Mouse (Mus musculus) cerebellum, adult 11 months (tissue): ENCODE results near the gene Lcp2.

Source experiments
- DNase-seq: peaks from one replicate; pipeline ENCODE4 v3.0.0; 2022

The Lcp2 gene

GRCm38 (mm10) chr11:34046767-34047541 is at the start of gene Lcp2:
Gene Lcp2 (plus strand): TSS chr11:34046920.
- no peak for DNase-seq

- DNase-seq: no peak
Measured at GRCm38 (mm10) chr11:33998244-33998643, 48.5 kb upstream of the Lcp2 start.

- no peak for DNase-seq
Measured at GRCm38 (mm10) chr11:34000416-34000815, 46.3 kb upstream of the Lcp2 start.

GRCm38 (mm10) chr11:34001938-34002592 is 44.7 kb upstream of the Lcp2 start:
- peak; percentile 17 for DNase-seq

DNA sequence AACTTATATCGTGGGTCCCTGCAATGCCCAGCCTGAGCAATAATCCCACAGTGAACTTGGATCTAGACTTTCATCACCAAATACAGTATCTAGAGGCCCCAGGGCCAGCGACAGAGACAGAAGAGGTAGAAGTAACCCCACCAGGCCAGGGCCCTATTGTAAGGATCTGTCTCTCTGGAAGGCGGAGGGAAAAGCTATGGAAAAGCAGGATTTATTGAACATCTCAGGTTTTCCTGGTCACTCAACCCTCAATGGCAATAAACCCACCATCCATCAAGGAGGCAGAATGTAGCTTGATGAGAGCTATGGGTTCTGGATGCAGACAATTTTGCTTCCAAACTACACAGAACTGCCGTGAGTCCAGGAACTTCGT is 44.1 kb upstream of the Lcp2 start:
- DNase-seq: no peak

- DNase-seq: no peak
Measured at GRCm38 (mm10) chr11:34007616-34008015, 39.1 kb upstream of the Lcp2 start.

- DNase-seq: no peak
Measured at GRCm38 (mm10) chr11:34008214-34008613, 38.5 kb upstream of the Lcp2 start.

DNA sequence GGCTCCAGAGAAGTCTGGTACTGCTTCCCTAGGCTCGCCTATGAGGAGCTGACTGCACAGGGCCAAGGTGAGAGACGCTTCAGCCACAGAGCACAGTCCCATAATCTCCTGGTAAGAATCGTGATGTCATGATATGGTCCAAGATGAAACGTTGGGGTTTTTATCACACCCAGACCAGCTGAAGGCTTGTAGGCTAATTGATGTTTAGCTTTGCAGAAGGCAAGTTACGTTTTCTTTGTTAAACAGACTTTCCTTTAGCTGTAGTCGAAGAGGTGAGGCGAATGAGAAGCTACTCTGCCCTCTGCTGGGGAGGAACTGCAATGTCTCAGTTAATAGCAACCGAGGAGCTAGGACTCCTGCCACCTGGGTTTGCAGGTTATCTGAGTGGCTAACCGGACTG is 38.0 kb upstream of the Lcp2 start:
- DNase-seq: peak; percentile 14

DNA sequence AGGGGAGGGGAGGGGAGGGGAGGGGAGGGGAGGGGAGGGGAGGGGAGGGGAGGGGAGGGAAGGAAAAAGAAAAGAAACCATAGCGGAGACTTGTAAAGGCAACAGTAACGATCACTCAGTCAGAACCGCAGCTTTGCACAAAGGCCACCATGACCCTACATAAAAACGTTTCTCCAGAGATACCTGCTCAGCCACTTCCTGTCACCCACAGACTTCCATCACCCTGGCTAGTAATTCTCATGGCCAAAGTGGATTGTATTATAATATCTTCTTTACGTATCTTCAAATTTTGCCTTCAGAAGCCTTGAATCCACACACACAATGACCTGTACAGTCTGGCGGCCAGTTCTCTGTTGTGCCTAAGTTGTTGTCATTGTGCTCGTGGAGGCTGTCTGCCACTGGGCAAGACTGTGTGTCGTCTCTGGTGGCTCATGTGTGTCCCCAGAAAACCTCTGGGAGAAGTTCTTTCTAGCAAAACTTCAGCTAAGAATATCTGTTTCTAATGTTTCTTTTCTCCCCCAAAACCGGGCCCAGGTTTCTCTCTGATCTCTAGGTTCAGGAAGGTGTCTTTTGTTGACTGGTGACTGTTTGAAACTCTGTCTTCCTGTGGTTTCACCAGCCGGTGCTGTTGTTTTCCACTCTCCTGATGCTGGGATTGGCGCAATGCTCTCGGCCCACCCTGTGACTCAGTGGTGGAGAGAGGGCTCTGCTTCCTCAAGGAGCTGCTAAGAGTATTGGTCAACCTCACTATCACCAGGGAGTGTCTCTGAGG is 37.2 kb upstream of the Lcp2 start:
- no peak for DNase-seq

DNA sequence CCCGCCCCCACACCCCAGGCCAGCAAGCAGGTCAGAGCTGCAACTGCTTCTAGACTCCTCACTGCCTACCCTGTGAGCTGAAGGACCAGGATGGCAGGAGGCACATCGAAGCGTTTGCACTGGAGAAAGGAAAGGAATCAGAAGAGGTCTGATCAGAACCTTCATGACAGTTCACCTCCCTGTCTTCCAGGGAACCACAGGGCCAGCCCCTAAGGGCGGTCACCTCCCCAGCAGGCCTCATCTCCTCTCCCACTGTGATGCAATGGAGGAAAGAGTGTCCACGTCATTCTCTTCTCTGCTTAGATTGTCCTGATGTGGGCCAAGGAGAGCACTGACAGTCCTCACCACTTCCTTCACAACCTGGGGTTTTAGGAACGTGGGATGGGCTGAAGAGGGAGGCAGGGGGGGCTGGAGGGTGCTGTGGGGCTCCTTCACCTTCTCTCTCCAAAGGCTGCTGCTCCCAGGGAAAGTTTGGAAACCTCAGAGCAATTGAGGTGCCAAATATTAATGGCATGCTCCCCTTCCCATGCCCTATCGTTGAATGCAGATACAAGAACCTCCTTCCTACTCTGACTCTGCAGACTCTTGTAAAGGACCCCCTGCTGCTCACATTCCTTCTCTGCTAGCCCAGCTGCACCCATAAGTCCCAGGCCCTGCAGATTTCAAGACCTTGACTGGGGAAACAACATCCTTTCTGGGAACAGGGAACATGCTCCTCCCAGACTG is 36.4 kb upstream of the Lcp2 start:
- no peak for DNase-seq

DNA sequence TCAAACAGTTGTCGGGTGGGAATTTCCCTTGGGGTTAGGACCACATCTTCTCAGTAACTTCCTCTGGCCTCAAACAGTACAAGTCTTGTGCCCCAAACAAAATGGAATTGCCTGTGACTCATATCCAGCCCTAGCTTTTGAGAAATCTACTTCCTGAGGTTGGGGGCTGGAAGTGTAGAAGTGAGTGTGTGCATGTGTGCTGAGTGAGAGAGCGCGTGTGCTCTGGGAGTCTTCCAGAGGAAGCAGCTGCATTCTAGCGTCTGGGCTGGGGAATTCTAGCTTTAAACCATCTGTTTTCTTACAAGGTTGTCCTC is 35.9 kb upstream of the Lcp2 start:
- DNase-seq: no peak

DNA sequence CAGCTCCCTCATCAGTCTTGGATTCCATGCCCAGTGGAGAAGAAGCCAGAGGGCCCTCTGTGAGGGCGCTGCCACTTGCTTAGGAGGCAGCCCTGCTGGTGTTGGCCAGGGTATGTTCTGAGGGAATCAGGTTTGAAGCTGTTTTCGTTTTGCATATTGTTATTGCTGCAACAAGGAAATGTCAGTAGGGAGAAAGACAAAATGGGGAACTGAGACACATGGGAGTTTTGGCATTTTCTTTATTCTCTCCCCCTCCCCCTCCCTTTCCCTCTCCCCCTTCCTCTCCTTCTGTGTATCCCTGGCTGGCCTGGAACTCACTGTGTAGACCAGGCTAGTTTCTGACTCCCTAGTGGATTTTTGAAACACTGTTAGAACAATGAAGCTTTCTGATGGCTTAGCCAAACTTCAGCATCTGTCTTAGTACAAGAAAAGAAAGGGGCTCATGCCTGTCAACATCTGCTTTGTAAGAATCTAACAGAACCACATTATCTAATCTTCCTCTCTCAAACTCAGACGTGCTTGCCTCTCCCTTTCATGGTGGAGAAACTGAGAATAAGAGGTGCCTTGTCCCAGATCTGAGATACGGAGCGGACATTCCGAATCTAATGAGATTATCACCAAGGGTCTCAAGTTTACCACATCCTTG is 34.6 kb upstream of the Lcp2 start:
- no peak for DNase-seq

DNA sequence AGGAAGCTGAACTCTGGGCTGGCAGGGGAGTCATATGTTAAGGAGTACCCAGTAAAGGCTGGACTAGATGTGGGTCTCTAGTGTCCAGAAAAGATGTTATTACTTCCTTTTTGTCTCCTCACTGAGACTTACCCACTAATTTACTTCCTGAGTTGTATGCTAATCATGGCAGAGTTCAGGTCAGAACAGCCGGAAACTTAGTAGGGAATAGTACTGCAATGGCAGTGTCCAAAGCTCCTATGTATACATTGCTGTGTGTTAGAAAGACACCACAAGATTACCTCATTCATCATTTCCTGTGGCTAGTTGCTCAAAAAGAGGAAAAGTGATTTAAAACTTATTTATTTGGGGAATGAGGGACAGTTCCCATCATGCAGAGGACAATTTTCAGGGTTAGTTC is 21.6 kb upstream of the Lcp2 start:
- DNase-seq: no peak

DNA sequence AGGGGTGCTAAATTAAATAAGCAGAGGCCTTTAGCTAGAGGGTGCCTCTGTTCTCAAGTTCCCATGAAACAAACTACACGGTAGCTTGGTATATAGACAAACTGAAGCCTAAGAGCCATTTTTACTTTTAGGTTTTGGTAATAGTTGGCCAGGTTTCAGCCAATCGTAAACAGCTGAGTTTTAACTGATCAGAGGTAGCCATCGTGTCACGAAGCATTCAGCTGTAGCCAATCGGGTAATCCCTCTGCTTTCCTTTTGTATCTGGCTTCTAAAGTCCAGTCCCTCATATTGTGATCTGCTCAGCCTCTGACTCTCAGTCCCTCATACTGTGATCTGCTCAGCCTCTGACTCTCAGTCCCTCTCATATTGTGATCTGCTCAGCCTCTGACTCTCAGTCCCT is 17.1 kb upstream of the Lcp2 start:
- no peak for DNase-seq

GRCm38 (mm10) chr11:34031015-34031805 is 15.5 kb upstream of the Lcp2 start:
- DNase-seq: no peak

GRCm38 (mm10) chr11:34034008-34034505 is 12.7 kb upstream of the Lcp2 start:
- no peak for DNase-seq

DNA sequence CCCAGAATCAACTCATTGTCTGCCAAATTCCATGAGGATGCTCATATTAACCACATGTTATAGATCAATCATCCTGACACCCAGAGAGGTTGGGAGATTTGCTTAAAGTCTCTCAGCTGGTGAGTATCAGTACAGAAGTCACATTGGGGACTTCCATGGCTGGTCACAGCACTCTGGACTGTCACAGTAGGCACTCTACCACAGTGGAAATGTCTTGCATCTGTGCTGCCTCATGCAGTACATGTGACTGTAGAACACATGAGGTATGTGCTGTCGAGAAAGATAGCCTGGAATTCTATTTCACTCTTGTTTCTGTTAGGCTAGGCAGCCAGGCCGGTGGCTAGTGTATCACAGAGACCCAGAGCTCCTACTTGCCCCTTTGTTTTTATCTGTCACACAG is 11.9 kb upstream of the Lcp2 start:
- DNase-seq: no peak

GRCm38 (mm10) chr11:34035909-34036658 is 10.6 kb upstream of the Lcp2 start:
- no peak for DNase-seq

- no peak for DNase-seq
Measured at GRCm38 (mm10) chr11:34040061-34040460, 6.7 kb upstream of the Lcp2 start.

- no peak for DNase-seq
Measured at GRCm38 (mm10) chr11:34042808-34043207, 3.9 kb upstream of the Lcp2 start.

GRCm38 (mm10) chr11:34047542-34047937 is 820 bp downstream of the Lcp2 start:
- DNase-seq: no peak
